Mouse (Mus musculus): ENCODE measurements around the gene Afdn.
A peak's percentile ranks its signal among the peaks of the same experiment; 100 is the strongest.
"Not testable (repeated sequence)": the region's sequence is repeated elsewhere in the genome, so short reads cannot be mapped to it uniquely, and the experiment has no call there.

The Afdn gene

DNA sequence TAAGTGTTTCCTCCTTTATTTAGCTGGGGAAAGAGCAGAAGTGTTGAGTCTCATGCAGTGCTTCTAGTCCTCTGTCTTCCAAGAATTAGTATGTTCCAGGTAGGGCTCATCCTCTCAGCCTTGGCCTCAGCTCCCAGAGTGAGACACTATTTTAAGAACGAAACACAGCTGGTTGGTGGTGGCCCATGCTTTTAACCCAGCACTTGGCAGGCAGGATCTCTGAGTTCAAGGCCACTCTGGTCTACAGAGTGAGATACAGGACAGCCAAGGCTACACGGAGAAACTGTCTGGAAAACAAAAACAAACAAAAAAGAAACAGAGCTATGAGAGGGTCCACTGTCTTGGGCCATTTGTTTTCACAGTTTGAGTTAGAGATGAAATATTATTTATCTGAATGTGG is 17.3 kb downstream of the Afdn start:
- no peak for DNase-seq (ENCODE audit: low read depth, low spot score)

GRCm38 (mm10) chr17:13778865-13779264 is 18.5 kb downstream of the Afdn start:
- DNase-seq (ENCODE audit: low read depth, low spot score), result no peak

DNA sequence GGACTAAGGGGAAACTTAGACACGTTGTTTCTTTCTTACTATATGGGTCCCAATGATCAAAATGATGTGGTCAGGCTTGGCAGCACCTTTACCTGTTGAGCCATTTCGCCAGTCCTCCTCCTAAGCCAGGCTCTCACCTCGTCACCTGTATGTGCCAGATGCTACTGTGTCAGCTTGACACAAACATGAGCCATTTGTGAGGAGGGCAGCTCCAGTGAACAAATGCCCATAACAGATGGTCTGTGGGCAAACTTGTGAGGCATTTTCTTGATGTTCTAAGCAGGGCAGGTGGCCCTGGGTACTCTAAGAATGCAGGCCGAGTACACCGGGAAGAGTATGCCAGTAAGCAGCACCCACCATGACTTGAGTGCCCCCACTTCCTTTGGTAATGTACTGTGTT is 21.6 kb downstream of the Afdn start:
- DNase-seq (ENCODE audit: low read depth, low spot score), result no peak

GRCm38 (mm10) chr17:13783469-13783868 is 23.1 kb downstream of the Afdn start:
- no peak for DNase-seq (ENCODE audit: low read depth, low spot score)

GRCm38 (mm10) chr17:13790033-13790432 is 29.7 kb downstream of the Afdn start:
- not testable (repeated sequence) for DNase-seq (ENCODE audit: low read depth, low spot score)

DNA sequence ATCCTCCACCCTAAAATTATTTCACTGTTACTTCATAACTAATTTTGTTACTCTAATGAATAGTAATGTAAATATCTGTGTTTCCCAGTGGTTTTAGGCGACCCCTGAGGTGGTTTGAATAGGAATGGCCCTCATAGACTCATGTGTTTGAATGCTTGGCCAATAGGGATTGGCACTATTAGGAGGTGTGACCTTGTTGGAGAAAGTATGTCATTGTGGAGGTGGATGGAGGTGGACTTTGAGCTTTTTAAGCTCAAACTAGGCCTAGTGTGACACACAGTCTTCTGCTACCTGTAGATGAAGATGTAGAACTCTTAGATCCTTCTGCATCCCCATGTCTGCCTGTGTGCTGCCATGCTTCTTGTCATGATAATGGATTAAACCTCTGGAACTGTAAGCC is 37.4 kb downstream of the Afdn start:
- no peak for DNase-seq (ENCODE audit: low read depth, low spot score)

DNA sequence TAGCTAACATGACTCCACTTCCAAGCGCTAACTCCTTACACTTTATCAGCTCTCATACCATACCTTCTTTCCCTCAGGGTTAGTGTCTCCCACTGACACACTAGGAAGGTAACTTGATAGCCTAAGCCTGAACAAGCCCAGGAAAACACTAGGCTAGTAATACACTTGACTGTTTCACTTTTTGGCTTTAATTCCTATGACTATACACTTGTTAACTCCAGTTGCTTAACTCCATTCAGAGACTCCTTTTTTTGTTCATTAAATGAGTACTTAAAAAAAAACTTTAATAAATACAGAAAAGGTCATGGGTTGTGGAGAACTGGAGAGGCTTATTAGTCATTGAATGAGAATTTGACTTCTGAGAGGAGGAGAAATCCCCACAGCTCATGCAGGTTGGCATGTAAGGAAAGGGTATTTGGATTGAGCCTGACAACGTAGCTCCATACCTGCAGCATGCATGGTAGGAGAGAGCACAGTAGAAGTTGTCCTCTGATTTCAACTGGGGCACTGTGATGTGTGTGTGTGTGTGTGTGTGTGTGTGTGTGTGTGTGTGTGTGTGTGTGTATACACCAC is 42.6 kb downstream of the Afdn start:
- DNase-seq (ENCODE audit: low read depth, low spot score), result no peak

GRCm38 (mm10) chr17:13806016-13806415 is 45.7 kb downstream of the Afdn start:
- no peak for DNase-seq (ENCODE audit: low read depth, low spot score)

DNA sequence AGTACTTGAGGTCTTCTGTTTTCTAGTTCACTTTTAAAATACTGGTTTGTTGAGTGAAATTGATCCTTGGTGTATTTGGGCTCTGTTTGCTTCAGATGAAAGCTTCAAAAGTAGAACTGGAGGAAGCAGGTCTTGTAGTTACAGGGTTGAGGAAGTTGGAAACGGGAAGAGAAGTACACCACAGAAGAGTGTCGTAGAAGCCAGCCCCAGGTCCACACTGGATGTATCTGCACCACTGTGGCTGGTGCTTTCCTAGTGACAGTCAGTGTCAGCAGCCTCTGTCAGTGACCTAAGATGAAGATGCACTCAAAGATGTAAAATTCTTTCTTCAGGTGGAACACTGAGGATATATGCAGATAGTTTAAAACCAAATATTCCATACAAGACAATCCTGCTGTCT is 57.5 kb downstream of the Afdn start:
- no peak for DNase-seq (ENCODE audit: low read depth, low spot score)

- DNase-seq (ENCODE audit: low read depth, low spot score), result no peak
Observed at GRCm38 (mm10) chr17:13819342-13819741, 59.0 kb downstream of the Afdn start.

DNA sequence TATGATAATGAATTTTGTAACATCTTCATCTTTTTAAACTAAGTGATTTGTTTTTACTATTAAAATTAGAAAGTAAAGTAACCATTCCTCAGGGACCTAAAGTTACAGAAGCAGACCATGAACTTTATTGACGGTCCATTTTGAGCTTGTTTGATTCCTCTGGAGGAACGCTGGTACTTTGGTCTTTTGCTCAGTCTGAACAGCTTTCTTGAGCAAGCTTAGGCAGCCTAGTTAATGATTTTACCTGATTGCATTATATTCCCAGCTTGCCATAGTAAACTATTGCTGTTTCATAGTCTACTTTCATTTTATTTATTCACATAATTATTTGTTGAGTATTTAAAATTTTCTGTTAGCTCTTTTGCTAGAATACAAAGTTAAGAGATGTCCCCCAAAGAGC is 60.3 kb downstream of the Afdn start:
- no peak for DNase-seq (ENCODE audit: low read depth, low spot score)

DNA sequence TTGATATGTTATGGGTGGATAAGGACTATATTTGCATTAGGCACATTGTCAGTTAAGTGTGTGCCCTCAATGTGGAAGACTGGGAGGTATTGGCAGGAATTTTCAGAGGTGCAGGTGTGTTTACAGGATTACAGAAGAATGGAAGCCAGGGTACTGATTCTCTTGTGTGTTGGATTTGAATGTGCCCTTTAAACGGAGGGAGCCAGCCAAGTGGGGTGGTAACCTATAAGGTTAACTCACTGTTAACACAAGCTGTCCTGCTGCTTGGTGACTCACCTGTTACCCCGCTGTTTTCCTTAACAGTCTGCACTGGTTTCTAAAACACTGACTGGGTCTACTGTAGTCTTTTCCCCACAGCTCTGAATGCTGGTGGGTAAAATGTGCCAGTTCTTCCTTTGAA is 65.1 kb downstream of the Afdn start:
- no peak for DNase-seq (ENCODE audit: low read depth, low spot score)

DNA sequence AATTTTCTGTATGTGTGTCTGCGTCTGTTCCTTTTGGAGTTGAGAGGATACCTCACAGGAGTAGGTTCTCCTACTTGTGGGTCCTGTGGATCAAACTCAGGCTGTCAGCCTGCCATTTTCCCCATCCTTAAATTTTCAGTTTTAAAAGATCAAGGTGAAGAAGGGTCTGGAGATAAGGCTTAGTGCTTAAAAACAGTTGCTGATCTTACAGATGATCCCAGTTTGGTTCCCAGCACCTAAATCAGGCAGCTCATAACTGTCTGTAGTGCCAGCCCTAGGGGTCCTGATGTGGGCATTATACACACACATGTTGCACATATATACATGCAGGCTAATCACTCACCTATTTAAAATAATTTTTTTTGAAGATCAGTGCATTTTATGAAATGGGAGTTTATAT is 69.9 kb downstream of the Afdn start:
- DNase-seq (ENCODE audit: low read depth, low spot score), result no peak

DNA sequence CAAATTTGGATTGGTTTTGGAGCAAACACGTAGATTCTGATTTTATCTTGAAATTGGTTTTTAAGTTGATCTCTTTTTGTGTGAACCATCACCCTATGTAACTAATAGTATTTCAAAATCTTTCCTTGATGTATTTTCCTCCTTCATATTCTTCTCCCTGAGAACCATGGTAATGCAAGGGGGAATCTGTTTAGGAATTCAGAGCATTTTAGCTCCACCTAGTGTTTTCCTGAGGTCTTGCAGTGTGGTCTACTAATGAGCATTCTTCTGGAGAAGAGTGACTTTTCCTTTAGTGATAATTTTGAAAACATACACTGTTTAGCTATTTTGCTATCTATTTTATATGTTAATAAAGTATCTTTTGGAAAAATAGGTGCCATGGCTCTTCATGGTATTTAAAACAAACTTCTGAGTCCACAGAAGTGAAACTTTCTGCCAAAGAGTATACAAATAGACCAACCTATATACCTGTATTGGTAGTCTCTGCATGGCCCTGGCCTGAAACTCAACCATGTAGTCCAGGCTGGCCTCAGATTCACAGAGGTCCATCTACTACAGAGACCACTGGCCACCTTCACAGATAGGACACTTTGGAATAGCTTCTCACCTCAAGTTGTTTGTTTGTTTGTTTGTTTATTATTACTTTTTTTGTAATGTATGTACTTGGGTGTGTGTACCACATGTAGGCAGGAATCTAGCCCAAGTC is 70.5 kb downstream of the Afdn start:
- peak; percentile 48 for DNase-seq (ENCODE audit: low read depth, low spot score)

GRCm38 (mm10) chr17:13835876-13836275 is 75.5 kb downstream of the Afdn start:
- peak; percentile 25 for DNase-seq (ENCODE audit: low read depth, low spot score)

GRCm38 (mm10) chr17:13850175-13850574 is 89.8 kb downstream of the Afdn start:
- DNase-seq (ENCODE audit: low read depth, low spot score), result no peak

DNA sequence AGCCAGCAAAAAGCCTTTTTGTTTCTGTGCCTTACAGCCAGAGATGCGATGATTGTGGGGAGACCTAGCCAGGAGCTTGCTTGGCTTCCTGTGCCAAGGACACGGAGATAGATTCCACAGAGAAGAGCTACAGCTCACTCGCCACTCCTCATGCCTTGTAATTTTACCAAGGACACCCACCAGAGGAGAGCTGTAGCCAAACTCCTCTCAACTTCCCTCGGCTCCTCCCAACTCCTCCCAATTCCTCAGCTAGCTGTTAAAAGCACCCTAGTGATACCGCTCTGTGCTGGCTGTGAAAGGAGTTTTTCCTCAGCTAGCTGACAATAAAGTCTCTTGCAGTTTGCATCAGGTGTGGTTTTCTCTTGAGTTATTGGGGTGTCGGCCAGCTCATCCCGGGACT is 93.5 kb downstream of the Afdn start:
- not testable (repeated sequence) for DNase-seq (ENCODE audit: low read depth, low spot score)

- no peak for DNase-seq (ENCODE audit: low read depth, low spot score)
Observed at GRCm38 (mm10) chr17:13855396-13855795, 95.1 kb downstream of the Afdn start.

DNA sequence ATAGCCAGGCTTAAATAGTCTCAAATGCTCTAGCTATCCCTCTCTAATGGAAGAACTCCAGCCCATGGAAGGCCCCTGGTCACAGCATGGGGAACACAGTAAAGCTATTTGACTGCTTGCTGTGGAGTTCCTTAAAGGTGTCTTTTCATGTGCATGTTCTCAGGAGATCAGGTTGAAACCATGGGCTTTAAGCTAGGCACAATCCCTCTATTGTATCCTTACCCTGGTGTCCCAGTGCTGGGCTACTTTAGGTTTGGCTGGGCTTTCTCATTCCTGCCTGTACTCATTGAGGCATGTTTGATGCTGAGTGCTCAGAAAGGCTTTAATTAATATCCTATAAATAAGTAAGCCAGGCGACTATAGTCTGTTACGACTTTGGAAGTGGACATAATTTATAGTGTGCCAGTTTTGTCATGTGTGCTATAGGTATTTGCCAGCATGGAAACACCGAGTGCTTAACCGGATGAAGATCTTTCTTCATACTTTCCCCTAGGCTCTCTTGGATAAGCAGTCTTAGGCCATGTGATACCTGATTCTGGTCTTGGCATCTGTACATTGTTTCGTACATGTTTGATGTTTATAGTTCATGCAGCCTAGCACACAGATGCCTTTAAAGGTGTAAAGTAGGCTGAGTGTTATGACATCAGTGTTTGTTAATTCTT is 96.2 kb downstream of the Afdn start:
- peak; percentile 9 for DNase-seq (ENCODE audit: low read depth, low spot score)

DNA sequence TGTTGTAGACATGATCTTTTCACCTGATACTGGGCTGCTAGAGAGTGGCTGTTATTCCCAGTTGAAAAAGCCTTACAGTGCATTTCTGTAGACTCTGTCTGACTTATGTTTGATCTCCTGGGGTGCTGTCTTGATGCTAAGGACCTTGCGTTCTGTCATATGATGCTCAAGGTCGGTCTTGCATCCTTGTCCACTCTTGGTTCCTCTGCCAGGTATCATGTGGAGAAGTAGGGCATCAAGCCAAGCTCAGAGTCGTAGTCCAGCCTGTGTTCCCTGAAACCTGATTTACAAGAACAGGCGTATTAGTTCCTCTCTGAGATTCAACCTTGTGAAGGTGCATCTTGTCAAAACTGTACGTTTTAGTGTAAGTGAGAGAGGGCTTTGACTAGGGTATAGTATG is 105.0 kb downstream of the Afdn start:
- DNase-seq (ENCODE audit: low read depth, low spot score), result no peak

- no peak for DNase-seq (ENCODE audit: low read depth, low spot score)
Observed at GRCm38 (mm10) chr17:13866951-13867351, 106.6 kb downstream of the Afdn start.

DNA sequence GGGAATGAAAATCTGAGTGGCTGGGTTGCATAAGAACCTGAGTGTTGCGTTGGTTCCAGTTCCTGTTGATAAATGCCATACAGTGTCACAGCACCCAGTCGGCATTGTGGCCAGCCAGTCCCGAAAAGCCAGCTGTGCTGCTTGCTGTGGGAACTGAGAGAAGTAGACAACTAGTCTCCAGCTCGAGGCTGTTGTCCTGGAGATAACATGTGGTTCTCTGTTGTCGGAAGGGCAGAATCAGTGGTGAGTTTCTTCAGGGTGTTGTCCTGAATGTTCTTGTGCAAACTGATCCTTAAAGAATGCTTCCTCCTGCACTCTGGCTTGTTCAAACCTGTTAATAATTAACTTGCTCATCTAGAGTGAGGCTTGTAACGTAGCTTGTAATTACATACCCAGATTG is 107.1 kb downstream of the Afdn start:
- DNase-seq (ENCODE audit: low read depth, low spot score), result peak; percentile 11

GRCm38 (mm10) chr17:13870236-13870635 is 109.9 kb downstream of the Afdn start:
- DNase-seq (ENCODE audit: low read depth, low spot score), result no peak
